Mouse (Mus musculus): ENCODE results near the gene Atp6v0a2. TPM values are rescaled to one million over a fixed set of nuclear protein-coding genes. Genes with fewer than 3 reads are reported as not detected.
A peak's percentile ranks its signal among the peaks of the same experiment; 100 is the strongest.

The Atp6v0a2 gene
- polyA plus RNA-seq, 1 experiment from 2014 or later: 32.4 TPM

DNA sequence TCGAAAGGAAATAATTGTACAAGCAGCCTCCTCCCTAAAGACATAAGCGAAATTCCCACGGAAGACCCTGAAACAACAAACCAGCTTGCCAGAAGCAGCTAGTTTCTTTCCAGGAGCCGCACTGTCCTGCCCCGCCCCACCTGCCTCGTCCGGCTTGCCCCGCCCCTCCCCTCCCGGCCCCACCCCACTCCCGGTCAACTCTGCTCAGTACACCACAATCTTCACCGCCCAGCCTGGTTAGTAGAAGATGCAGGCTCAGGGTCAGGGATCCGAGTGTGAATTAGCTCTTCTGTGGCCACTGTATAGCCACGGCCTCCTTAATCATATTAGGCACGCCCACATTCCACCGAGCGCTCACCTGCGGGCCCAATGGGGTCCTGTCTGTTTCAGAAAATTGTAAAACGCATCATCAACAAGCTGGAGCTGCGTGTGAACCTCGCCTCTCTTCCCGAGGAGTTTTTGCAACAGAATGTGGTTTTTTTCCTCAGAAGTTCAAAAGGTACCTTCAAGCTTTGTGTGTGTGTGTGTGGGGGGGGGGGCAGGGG is 101.4 kb downstream of the Atp6v0a2 start:
- Histone ChIP-seq H3K9me3 (ENCODE audit: control insufficient read depth, low read length) (no peaks in the 10 kb centered on the region), H3K36me3 (ENCODE audit: control insufficient read depth, insufficient read depth, low read length) (no peaks in the 10 kb centered on the region), H3K4me3 (ENCODE audit: control insufficient read depth in 1 of 2, insufficient read depth in 1 of 2, low read depth in 1 of 2, low read length in 2 of 2) (peak overlapping the region in 1 of 2 experiments; percentile 28; a peak in 2 of 4 replicates), H3K9ac (ENCODE audit: low read length) (no peak overlapping the region), H3K4me2 (ENCODE audit: low read length) (peak overlapping the region; percentile 62), H3K27ac (replicated peaks in 1 of 2; ENCODE audit: control insufficient read depth in 1 of 2, insufficient read depth in 1 of 2, low read depth in 2 of 2, low read length in 2 of 2) (no peak overlapping the region), H3K27me3 (ENCODE audit: control insufficient read depth, insufficient read depth, low read length) (no peaks in the 10 kb centered on the region), H3K4me1 (ENCODE audit: control insufficient read depth in 2 of 2, insufficient read depth in 2 of 2, low read length in 2 of 2) (no peaks in the 10 kb centered on the region)
- no peak for ATAC-seq (ENCODE audit: insufficient number of reproducible peaks, insufficient read depth, low FRiP score, low read depth)
- 12% methylated on average over 21 of the region's 21 CpGs for WGBS

GRCm38 (mm10) chr5:124733961-124734360 is 105.6 kb downstream of the Atp6v0a2 start:
- Histone ChIP-seq H3K4me3 (ENCODE audit: control insufficient read depth in 1 of 2, insufficient read depth in 1 of 2, low read depth in 1 of 2, low read length in 2 of 2) (no peak overlapping the region), H3K4me1 (ENCODE audit: control insufficient read depth in 2 of 2, insufficient read depth in 2 of 2, low read length in 2 of 2) (no peaks in the 10 kb centered on the region), H3K9ac (ENCODE audit: low read length) (no peak overlapping the region), H3K9me3 (ENCODE audit: control insufficient read depth, low read length) (no peaks in the 10 kb centered on the region), H3K4me2 (ENCODE audit: low read length) (no peak overlapping the region), H3K36me3 (ENCODE audit: control insufficient read depth, insufficient read depth, low read length) (no peaks in the 10 kb centered on the region), H3K27ac (replicated peaks in 1 of 2; ENCODE audit: control insufficient read depth in 1 of 2, insufficient read depth in 1 of 2, low read depth in 2 of 2, low read length in 2 of 2) (no peak overlapping the region), H3K27me3 (ENCODE audit: control insufficient read depth, insufficient read depth, low read length) (no peaks in the 10 kb centered on the region)
- WGBS: 84% methylated on average over 12 of the region's 12 CpGs
- no peak for ATAC-seq (ENCODE audit: insufficient number of reproducible peaks, insufficient read depth, low FRiP score, low read depth)

DNA sequence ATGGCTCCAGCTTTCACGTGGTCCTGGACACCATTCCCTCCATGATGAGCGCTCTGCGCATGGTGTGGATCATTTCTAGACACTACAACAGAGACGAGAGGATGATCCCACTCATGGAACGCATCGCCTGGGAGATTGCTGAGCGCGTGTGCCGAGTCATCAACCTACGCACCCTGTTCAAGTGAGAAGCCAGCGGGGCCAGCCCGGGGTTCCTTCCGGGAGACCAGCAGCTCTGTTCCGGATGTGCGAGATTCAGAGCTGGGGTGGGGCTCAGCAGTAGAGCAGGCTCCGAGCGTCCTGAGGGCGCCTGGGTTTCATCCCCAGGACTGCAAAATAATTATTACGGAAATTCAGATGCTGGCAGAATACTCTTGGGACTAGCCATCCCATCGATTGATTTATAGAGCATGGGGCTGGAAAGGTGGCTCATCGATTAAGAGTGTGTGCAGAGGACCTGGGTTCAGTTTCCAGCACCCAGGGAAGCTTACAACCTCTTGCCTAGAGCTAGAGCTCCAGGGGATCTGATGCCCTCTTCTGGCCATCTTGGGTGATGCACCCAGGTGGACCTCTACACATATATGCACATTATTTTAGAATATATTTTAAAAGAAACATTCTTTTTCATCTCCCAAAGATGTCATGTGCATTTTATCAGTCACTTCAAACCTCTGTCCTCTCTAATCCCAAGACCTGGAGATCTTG is 113.7 kb downstream of the Atp6v0a2 start:
- WGBS: 91% methylated on average over 21 of the region's 21 CpGs
- Histone ChIP-seq H3K36me3 (ENCODE audit: control insufficient read depth, insufficient read depth, low read length) (no peaks in the 10 kb centered on the region), H3K4me3 (ENCODE audit: control insufficient read depth in 1 of 2, insufficient read depth in 1 of 2, low read depth in 1 of 2, low read length in 2 of 2) (no peak overlapping the region), H3K9ac (ENCODE audit: low read length) (no peak overlapping the region), H3K4me2 (ENCODE audit: low read length) (no peak overlapping the region), H3K9me3 (ENCODE audit: control insufficient read depth, low read length) (peaks cover 13% of the 10 kb centered on the region), H3K27ac (replicated peaks in 1 of 2; ENCODE audit: control insufficient read depth in 1 of 2, insufficient read depth in 1 of 2, low read depth in 2 of 2, low read length in 2 of 2) (no peak overlapping the region), H3K27me3 (ENCODE audit: control insufficient read depth, insufficient read depth, low read length) (no peaks in the 10 kb centered on the region), H3K4me1 (ENCODE audit: control insufficient read depth in 2 of 2, insufficient read depth in 2 of 2, low read length in 2 of 2) (no peaks in the 10 kb centered on the region)
- ATAC-seq (ENCODE audit: insufficient number of reproducible peaks, insufficient read depth, low FRiP score, low read depth): no peak

DNA sequence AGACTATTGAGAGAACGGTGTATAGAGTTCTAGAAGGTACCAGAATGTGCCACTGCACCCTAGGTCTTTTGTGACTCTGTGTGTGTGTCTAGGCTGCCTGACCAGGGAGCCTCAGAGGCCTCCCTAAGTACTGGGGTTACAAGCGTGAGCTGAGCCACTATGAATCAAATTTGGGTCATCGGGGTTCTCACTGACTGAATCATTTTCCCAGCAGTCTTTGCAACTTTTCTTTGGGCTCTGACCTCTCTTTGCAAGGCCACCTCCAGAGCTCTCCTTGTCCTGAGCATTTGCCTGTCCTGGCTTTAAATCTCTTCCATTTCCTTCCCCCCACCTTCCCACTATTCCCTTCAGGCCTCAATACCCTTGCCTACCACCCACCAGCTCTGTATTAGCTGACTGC is 115.5 kb downstream of the Atp6v0a2 start:
- WGBS: 93% methylated on average over 3 of the region's 3 CpGs
- no peaks in the 10 kb centered on the region for H3K36me3 ChIP-seq (ENCODE audit: control insufficient read depth, insufficient read depth, low read length)
- H3K27ac ChIP-seq (replicated peaks in 1 of 2; ENCODE audit: control insufficient read depth in 1 of 2, insufficient read depth in 1 of 2, low read depth in 2 of 2, low read length in 2 of 2): no peak overlapping the region
- no peak overlapping the region for H3K4me3 ChIP-seq (ENCODE audit: control insufficient read depth in 1 of 2, insufficient read depth in 1 of 2, low read depth in 1 of 2, low read length in 2 of 2)
- ATAC-seq (ENCODE audit: insufficient number of reproducible peaks, insufficient read depth, low FRiP score, low read depth): no peak
- peaks cover 13% of the 10 kb centered on the region for H3K9me3 ChIP-seq (ENCODE audit: control insufficient read depth, low read length)
- no peak overlapping the region for H3K4me2 ChIP-seq (ENCODE audit: low read length)
- no peaks in the 10 kb centered on the region for H3K4me1 ChIP-seq (ENCODE audit: control insufficient read depth in 2 of 2, insufficient read depth in 2 of 2, low read length in 2 of 2)
- H3K27me3 ChIP-seq (ENCODE audit: control insufficient read depth, insufficient read depth, low read length): no peaks in the 10 kb centered on the region
- H3K9ac ChIP-seq (ENCODE audit: low read length): no peak overlapping the region

- peaks cover 9% of the 10 kb centered on the region for H3K9me3 ChIP-seq (ENCODE audit: control insufficient read depth, low read length)
- no peaks in the 10 kb centered on the region for H3K27me3 ChIP-seq (ENCODE audit: control insufficient read depth, insufficient read depth, low read length)
- no peaks in the 10 kb centered on the region for H3K4me1 ChIP-seq (ENCODE audit: control insufficient read depth in 2 of 2, insufficient read depth in 2 of 2, low read length in 2 of 2)
- 89% methylated on average over 15 of the region's 15 CpGs for WGBS
- no peak overlapping the region for H3K27ac ChIP-seq (replicated peaks in 1 of 2; ENCODE audit: control insufficient read depth in 1 of 2, insufficient read depth in 1 of 2, low read depth in 2 of 2, low read length in 2 of 2)
- no peaks in the 10 kb centered on the region for H3K36me3 ChIP-seq (ENCODE audit: control insufficient read depth, insufficient read depth, low read length)
- no peak overlapping the region for H3K4me3 ChIP-seq (ENCODE audit: control insufficient read depth in 1 of 2, insufficient read depth in 1 of 2, low read depth in 1 of 2, low read length in 2 of 2)
- H3K9ac ChIP-seq (ENCODE audit: low read length): no peak overlapping the region
- no peak for ATAC-seq (ENCODE audit: insufficient number of reproducible peaks, insufficient read depth, low FRiP score, low read depth)
- no peak overlapping the region for H3K4me2 ChIP-seq (ENCODE audit: low read length)
Observed at GRCm38 (mm10) chr5:124746220-124746619, 117.8 kb downstream of the Atp6v0a2 start.

- Histone ChIP-seq H3K4me2 (ENCODE audit: low read length) (no peak overlapping the region), H3K4me1 (ENCODE audit: control insufficient read depth in 2 of 2, insufficient read depth in 2 of 2, low read length in 2 of 2) (no peaks in the 10 kb centered on the region), H3K9ac (ENCODE audit: low read length) (no peak overlapping the region), H3K36me3 (ENCODE audit: control insufficient read depth, insufficient read depth, low read length) (no peaks in the 10 kb centered on the region), H3K4me3 (ENCODE audit: control insufficient read depth in 1 of 2, insufficient read depth in 1 of 2, low read depth in 1 of 2, low read length in 2 of 2) (no peak overlapping the region), H3K9me3 (ENCODE audit: control insufficient read depth, low read length) (no peaks in the 10 kb centered on the region), H3K27ac (replicated peaks in 1 of 2; ENCODE audit: control insufficient read depth in 1 of 2, insufficient read depth in 1 of 2, low read depth in 2 of 2, low read length in 2 of 2) (no peak overlapping the region), H3K27me3 (ENCODE audit: control insufficient read depth, insufficient read depth, low read length) (no peaks in the 10 kb centered on the region)
- WGBS: 73% methylated on average over 18 of the region's 18 CpGs
- ATAC-seq (ENCODE audit: insufficient number of reproducible peaks, insufficient read depth, low FRiP score, low read depth): no peak
Observed at GRCm38 (mm10) chr5:124748296-124748695, 119.9 kb downstream of the Atp6v0a2 start.

GRCm38 (mm10) chr5:124751656-124752055 is 123.3 kb downstream of the Atp6v0a2 start:
- Histone ChIP-seq H3K4me1 (ENCODE audit: control insufficient read depth in 2 of 2, insufficient read depth in 2 of 2, low read length in 2 of 2) (no peaks in the 10 kb centered on the region), H3K36me3 (ENCODE audit: control insufficient read depth, insufficient read depth, low read length) (no peaks in the 10 kb centered on the region), H3K27ac (replicated peaks in 1 of 2; ENCODE audit: control insufficient read depth in 1 of 2, insufficient read depth in 1 of 2, low read depth in 2 of 2, low read length in 2 of 2) (no peak overlapping the region), H3K4me2 (ENCODE audit: low read length) (no peak overlapping the region), H3K9me3 (ENCODE audit: control insufficient read depth, low read length) (no peaks in the 10 kb centered on the region), H3K27me3 (ENCODE audit: control insufficient read depth, insufficient read depth, low read length) (no peaks in the 10 kb centered on the region), H3K9ac (ENCODE audit: low read length) (no peak overlapping the region), H3K4me3 (ENCODE audit: control insufficient read depth in 1 of 2, insufficient read depth in 1 of 2, low read depth in 1 of 2, low read length in 2 of 2) (no peak overlapping the region)
- 75% methylated on average over 9 of the region's 9 CpGs for WGBS
- no peak for ATAC-seq (ENCODE audit: insufficient number of reproducible peaks, insufficient read depth, low FRiP score, low read depth)

- 54% methylated on average over 18 of the region's 18 CpGs for WGBS
- no peaks in the 10 kb centered on the region for H3K27me3 ChIP-seq (ENCODE audit: control insufficient read depth, insufficient read depth, low read length)
- no peak overlapping the region for H3K27ac ChIP-seq (replicated peaks in 1 of 2; ENCODE audit: control insufficient read depth in 1 of 2, insufficient read depth in 1 of 2, low read depth in 2 of 2, low read length in 2 of 2)
- no peaks in the 10 kb centered on the region for H3K4me1 ChIP-seq (ENCODE audit: control insufficient read depth in 2 of 2, insufficient read depth in 2 of 2, low read length in 2 of 2)
- H3K36me3 ChIP-seq (ENCODE audit: control insufficient read depth, insufficient read depth, low read length): no peaks in the 10 kb centered on the region
- no peak overlapping the region for H3K4me3 ChIP-seq (ENCODE audit: control insufficient read depth in 1 of 2, insufficient read depth in 1 of 2, low read depth in 1 of 2, low read length in 2 of 2)
- peaks cover 7% of the 10 kb centered on the region; the same call in 1 of the 2 replicates for H3K9me3 ChIP-seq (ENCODE audit: control insufficient read depth, low read length)
- H3K9ac ChIP-seq (ENCODE audit: low read length): no peak overlapping the region
- H3K4me2 ChIP-seq (ENCODE audit: low read length): no peak overlapping the region
- ATAC-seq (ENCODE audit: insufficient number of reproducible peaks, insufficient read depth, low FRiP score, low read depth): no peak
Observed at GRCm38 (mm10) chr5:124761011-124761410, 132.6 kb downstream of the Atp6v0a2 start.

All from heart, embryonic 14.5 days (tissue).